Mouse (Mus musculus): ENCODE measurements at regions not wholly inside any gene's neighbourhood (a gene's known extent, or its start where the extent isn't known, plus 50 kb on each side); places are given as distances from the start of the nearest gene placed in this dataset.

DNA sequence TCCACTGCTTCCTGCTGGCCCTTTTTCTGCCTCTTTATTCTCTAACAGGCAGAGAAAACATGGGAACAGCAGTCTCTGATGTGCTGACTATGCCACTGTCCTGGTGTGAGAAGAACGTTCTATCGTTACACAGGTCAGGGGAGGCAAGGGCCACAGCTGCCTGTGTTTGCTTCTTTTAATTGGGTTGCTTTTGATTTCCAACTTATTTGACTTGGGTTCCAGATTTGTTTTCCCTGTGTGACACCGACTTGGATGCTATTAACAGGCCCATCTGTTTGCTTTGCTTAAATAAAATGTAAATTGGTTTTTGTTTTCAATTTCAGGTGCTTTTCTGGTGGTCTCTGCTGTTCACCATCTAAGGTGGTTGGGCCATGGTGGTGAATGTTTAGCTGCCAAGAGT, 225.8 kb downstream of the Gm5426 start:
- no peak overlapping the region for H3K4me3 ChIP-seq (ENCODE audit: low read depth, low read length)
- no peak overlapping the region for H3K27ac ChIP-seq (replicated peaks; ENCODE audit: low read depth, low read length)
- no peak for ATAC-seq (ENCODE audit: low read depth)
- no peak for DNase-seq (ENCODE audit: low spot score)
- no peak overlapping the region for H3K4me2 ChIP-seq (ENCODE audit: low read depth, low read length)
- 58% methylated on average over 3 of the region's 3 CpGs for WGBS
- H3K27me3 ChIP-seq (replicated peaks; ENCODE audit: control insufficient read depth, insufficient read depth, low read length) = no peaks in the 10 kb centered on the region
- H3K36me3 ChIP-seq (ENCODE audit: control insufficient read depth, insufficient read depth, low read length) = no peaks in the 10 kb centered on the region
- no peak overlapping the region for H3K9ac ChIP-seq (ENCODE audit: low read depth, low read length)
- H3K4me1 ChIP-seq (ENCODE audit: control insufficient read depth, insufficient read depth, low read length) = no peaks in the 10 kb centered on the region
- no peaks in the 10 kb centered on the region for H3K9me3 ChIP-seq (ENCODE audit: control insufficient read depth, low read length)

GRCm38 (mm10) chr10:96363867-96364266, 227.5 kb downstream of the Gm5426 start:
- ATAC-seq (ENCODE audit: low read depth) (no peak), DNase-seq (ENCODE audit: low spot score) (no peak)
- no peak overlapping the region for H3K4me3 ChIP-seq (ENCODE audit: low read depth, low read length)
- no peak overlapping the region for H3K4me2 ChIP-seq (ENCODE audit: low read depth, low read length)
- H3K9me3 ChIP-seq (ENCODE audit: control insufficient read depth, low read length) = no peaks in the 10 kb centered on the region
- no peak overlapping the region for H3K9ac ChIP-seq (ENCODE audit: low read depth, low read length)
- no peaks in the 10 kb centered on the region for H3K4me1 ChIP-seq (ENCODE audit: control insufficient read depth, insufficient read depth, low read length)
- no peak overlapping the region for H3K27ac ChIP-seq (replicated peaks; ENCODE audit: low read depth, low read length)
- 72% methylated on average over 4 of the region's 4 CpGs for WGBS
- no peaks in the 10 kb centered on the region for H3K27me3 ChIP-seq (replicated peaks; ENCODE audit: control insufficient read depth, insufficient read depth, low read length)
- no peaks in the 10 kb centered on the region for H3K36me3 ChIP-seq (ENCODE audit: control insufficient read depth, insufficient read depth, low read length)

- Histone ChIP-seq H3K9ac (ENCODE audit: low read depth, low read length) (no peak overlapping the region), H3K27ac (replicated peaks; ENCODE audit: low read depth, low read length) (no peak overlapping the region), H3K4me2 (ENCODE audit: low read depth, low read length) (no peak overlapping the region), H3K4me1 (ENCODE audit: control insufficient read depth, insufficient read depth, low read length) (no peaks in the 10 kb centered on the region), H3K9me3 (ENCODE audit: control insufficient read depth, low read length) (no peaks in the 10 kb centered on the region), H3K4me3 (ENCODE audit: low read depth, low read length) (no peak overlapping the region), H3K36me3 (ENCODE audit: control insufficient read depth, insufficient read depth, low read length) (no peaks in the 10 kb centered on the region), H3K27me3 (replicated peaks; ENCODE audit: control insufficient read depth, insufficient read depth, low read length) (no peaks in the 10 kb centered on the region)
- ATAC-seq (ENCODE audit: low read depth) (no peak), DNase-seq (ENCODE audit: low spot score) (no peak)
- 64% methylated on average over 3 of the region's 3 CpGs for WGBS
These were observed 228.7 kb downstream of the Gm5426 start for GRCm38 (mm10) chr10:96365101-96365500.

- no peak overlapping the region for H3K4me3 ChIP-seq (ENCODE audit: low read depth, low read length)
- H3K36me3 ChIP-seq (ENCODE audit: control insufficient read depth, insufficient read depth, low read length) = no peaks in the 10 kb centered on the region
- H3K4me1 ChIP-seq (ENCODE audit: control insufficient read depth, insufficient read depth, low read length) = peaks cover 3% of the 10 kb centered on the region; the same call in 1 of the 2 replicates
- H3K27me3 ChIP-seq (replicated peaks; ENCODE audit: control insufficient read depth, insufficient read depth, low read length) = no peaks in the 10 kb centered on the region
- no peaks in the 10 kb centered on the region for H3K9me3 ChIP-seq (ENCODE audit: control insufficient read depth, low read length)
- no peak overlapping the region for H3K4me2 ChIP-seq (ENCODE audit: low read depth, low read length)
- no peak overlapping the region for H3K27ac ChIP-seq (replicated peaks; ENCODE audit: low read depth, low read length)
- 93% methylated on average over 2 of the region's 2 CpGs for WGBS
- ATAC-seq (ENCODE audit: low read depth) = no peak
- no peak for DNase-seq (ENCODE audit: low spot score)
- H3K9ac ChIP-seq (ENCODE audit: low read depth, low read length) = no peak overlapping the region
These were observed 230.5 kb downstream of the Gm5426 start for GRCm38 (mm10) chr10:96366871-96367270.

DNA sequence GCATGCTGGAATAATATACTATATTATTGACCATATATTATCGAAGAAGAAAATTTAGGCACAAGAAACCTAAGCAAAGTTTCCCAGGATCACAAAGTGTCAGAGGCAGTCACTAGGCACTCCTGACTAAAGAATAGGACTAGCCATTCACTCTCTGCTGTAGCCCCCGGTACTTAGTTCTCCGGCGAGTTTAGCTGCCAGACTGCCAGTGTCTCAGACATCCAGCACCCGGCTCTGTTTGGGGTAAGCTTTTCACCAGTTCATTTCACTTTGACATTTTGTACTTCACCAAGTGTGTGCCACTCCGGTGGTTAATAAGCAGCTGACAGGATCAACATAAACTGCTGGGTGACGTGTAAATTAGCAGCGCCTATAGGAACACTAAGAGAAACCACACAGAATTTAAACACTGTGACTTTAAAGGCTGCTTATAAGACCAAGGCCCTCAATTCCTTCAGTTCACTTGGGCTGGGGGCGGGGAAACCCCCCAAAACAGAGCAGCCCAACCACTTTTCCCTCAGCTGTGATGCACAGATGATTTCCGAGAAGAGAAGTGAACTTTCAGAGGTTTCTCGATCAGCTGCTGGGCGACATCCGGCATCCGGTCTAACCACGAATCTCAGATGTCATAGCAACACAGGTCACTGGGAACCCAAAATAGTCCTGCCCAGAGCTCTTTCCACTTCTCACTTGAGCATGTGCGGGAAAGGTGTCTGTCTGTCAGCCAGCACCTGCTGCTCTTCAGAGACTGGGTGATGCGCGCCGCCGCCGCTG, 234.3 kb downstream of the Gm5426 start:
- ATAC-seq (ENCODE audit: low read depth) (peak; percentile 67; the same call in 1 of the 2 replicates), DNase-seq (ENCODE audit: low spot score) (peak; percentile 62)
- peaks cover 14% of the 10 kb centered on the region; the same call in 1 of the 2 replicates for H3K4me1 ChIP-seq (ENCODE audit: control insufficient read depth, insufficient read depth, low read length)
- H3K4me2 ChIP-seq (ENCODE audit: low read depth, low read length) = peak overlapping the region; percentile 35
- no peaks in the 10 kb centered on the region for H3K36me3 ChIP-seq (ENCODE audit: control insufficient read depth, insufficient read depth, low read length)
- H3K9ac ChIP-seq (ENCODE audit: low read depth, low read length) = 0 out of 2 replicates have a peak overlapping the region, but pooled peaks have one; percentile 8
- no peaks in the 10 kb centered on the region for H3K27me3 ChIP-seq (replicated peaks; ENCODE audit: control insufficient read depth, insufficient read depth, low read length)
- WGBS = 67% methylated on average over 21 of the region's 21 CpGs
- no peaks in the 10 kb centered on the region for H3K9me3 ChIP-seq (ENCODE audit: control insufficient read depth, low read length)
- H3K27ac ChIP-seq (replicated peaks; ENCODE audit: low read depth, low read length) = no peak overlapping the region
- no peak overlapping the region for H3K4me3 ChIP-seq (ENCODE audit: low read depth, low read length)

- Histone ChIP-seq H3K4me1 (ENCODE audit: control insufficient read depth, insufficient read depth, low read length) (peaks cover 14% of the 10 kb centered on the region; the same call in 1 of the 2 replicates), H3K4me3 (ENCODE audit: low read depth, low read length) (no peak overlapping the region), H3K4me2 (ENCODE audit: low read depth, low read length) (peak overlapping the region; percentile 35), H3K9ac (ENCODE audit: low read depth, low read length) (0 out of 2 replicates have a peak overlapping the region, but pooled peaks have one; percentile 8), H3K9me3 (ENCODE audit: control insufficient read depth, low read length) (no peaks in the 10 kb centered on the region), H3K36me3 (ENCODE audit: control insufficient read depth, insufficient read depth, low read length) (no peaks in the 10 kb centered on the region), H3K27ac (replicated peaks; ENCODE audit: low read depth, low read length) (no peak overlapping the region), H3K27me3 (replicated peaks; ENCODE audit: control insufficient read depth, insufficient read depth, low read length) (no peaks in the 10 kb centered on the region)
- 77% methylated on average over 14 of the region's 14 CpGs for WGBS
- no peak for ATAC-seq (ENCODE audit: low read depth)
- no peak for DNase-seq (ENCODE audit: low spot score)
These were observed 234.9 kb downstream of the Gm5426 start for GRCm38 (mm10) chr10:96371321-96371653.

DNA sequence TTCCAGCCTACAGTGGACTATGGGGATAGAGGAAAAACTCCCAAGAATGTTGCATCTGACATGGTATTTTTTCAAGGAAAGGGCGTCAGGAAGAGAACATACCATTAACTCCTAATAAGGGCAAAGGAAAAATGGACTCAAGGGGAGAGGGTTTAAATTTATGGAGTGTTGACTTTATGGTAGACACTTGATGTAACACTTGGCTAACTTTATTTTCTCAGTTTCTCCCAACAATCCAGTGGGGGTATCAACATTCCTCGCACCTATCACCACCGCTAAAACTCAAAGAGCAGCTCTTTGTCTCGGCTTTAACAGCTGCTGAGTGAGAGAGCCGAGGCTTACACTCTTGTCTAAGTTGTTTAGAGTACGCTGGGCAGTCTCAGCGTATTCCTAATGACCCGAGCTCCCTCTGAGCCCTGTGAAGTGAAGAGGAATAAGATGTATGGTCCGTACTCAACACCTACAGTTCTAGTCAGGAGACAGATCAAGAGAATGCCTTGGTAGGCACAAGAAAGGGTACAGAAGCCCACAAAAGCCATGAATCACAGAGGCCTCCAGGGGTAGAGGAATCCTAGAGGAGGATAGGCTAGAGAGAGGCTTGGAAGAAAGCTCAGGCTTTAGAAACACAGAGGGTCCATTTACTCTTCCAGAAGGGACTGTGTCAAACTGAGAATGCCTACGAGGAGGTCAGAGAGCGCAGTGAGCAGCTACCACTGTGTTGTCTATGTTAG, 236.4 kb downstream of the Gm5426 start:
- H3K4me3 ChIP-seq (ENCODE audit: low read depth, low read length) = no peak overlapping the region
- ATAC-seq (ENCODE audit: low read depth) (no peak), DNase-seq (ENCODE audit: low spot score) (no peak)
- no peak overlapping the region for H3K27ac ChIP-seq (replicated peaks; ENCODE audit: low read depth, low read length)
- H3K9me3 ChIP-seq (ENCODE audit: control insufficient read depth, low read length) = no peaks in the 10 kb centered on the region
- H3K4me2 ChIP-seq (ENCODE audit: low read depth, low read length) = no peak overlapping the region
- peaks cover 14% of the 10 kb centered on the region; the same call in 1 of the 2 replicates for H3K4me1 ChIP-seq (ENCODE audit: control insufficient read depth, insufficient read depth, low read length)
- H3K27me3 ChIP-seq (replicated peaks; ENCODE audit: control insufficient read depth, insufficient read depth, low read length) = no peaks in the 10 kb centered on the region
- 62% methylated on average over 11 of the region's 11 CpGs for WGBS
- no peaks in the 10 kb centered on the region for H3K36me3 ChIP-seq (ENCODE audit: control insufficient read depth, insufficient read depth, low read length)
- H3K9ac ChIP-seq (ENCODE audit: low read depth, low read length) = no peak overlapping the region

DNA sequence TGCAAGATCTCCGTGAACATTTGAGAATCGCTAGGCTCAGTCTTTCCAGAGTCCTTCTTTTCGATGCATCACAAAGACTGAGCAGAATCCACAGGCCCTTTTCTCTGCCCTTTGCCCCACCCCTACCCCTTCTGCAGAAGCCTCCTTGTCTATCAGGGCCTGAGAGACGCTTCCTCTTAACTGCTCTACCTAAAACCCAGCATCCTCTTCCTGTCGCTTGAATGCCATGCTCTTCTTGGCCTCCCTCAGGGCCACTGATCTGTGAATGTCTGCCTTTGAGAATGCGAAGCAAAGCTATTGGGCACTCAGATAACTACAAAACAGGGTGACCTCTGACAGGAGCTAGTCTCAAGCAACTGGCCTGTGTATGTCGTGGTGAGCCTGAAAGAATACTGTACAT, 237.1 kb downstream of the Gm5426 start:
- Histone ChIP-seq H3K9me3 (ENCODE audit: control insufficient read depth, low read length) (no peaks in the 10 kb centered on the region), H3K27ac (replicated peaks; ENCODE audit: low read depth, low read length) (no peak overlapping the region), H3K9ac (ENCODE audit: low read depth, low read length) (no peak overlapping the region), H3K27me3 (replicated peaks; ENCODE audit: control insufficient read depth, insufficient read depth, low read length) (no peaks in the 10 kb centered on the region), H3K4me1 (ENCODE audit: control insufficient read depth, insufficient read depth, low read length) (peaks cover 14% of the 10 kb centered on the region; the same call in 1 of the 2 replicates), H3K36me3 (ENCODE audit: control insufficient read depth, insufficient read depth, low read length) (no peaks in the 10 kb centered on the region), H3K4me2 (ENCODE audit: low read depth, low read length) (no peak overlapping the region), H3K4me3 (ENCODE audit: low read depth, low read length) (no peak overlapping the region)
- 55% methylated on average over 7 of the region's 7 CpGs for WGBS
- ATAC-seq (ENCODE audit: low read depth) (no peak), DNase-seq (ENCODE audit: low spot score) (no peak)
